Mouse (Mus musculus): Measurements from ENCODE around the gene Igf1r. TPM values are rescaled to one million over a fixed set of nuclear protein-coding genes. Genes with fewer than 3 reads are reported as not detected.
A peak's percentile ranks its signal among the peaks of the same experiment; 100 is the strongest.

Gene Igf1r
- polyA plus RNA-seq, 1 experiment from 2014 or later = 27.8 TPM

GRCm38 (mm10) chr7:68211883-68212282, 259.3 kb downstream of the Igf1r start:
- peaks cover 38% of the 10 kb centered on the region; the same call in 1 of the 2 replicates for H3K36me3 ChIP-seq (replicated peaks)
- H3K27ac ChIP-seq = no peak overlapping the region
- 96% methylated on average over 7 of the region's 7 CpGs for WGBS
- H3K4me3 ChIP-seq = no peak overlapping the region
- H3K4me2 ChIP-seq = no peak overlapping the region
- H3K9ac ChIP-seq = no peak overlapping the region
- H3K27me3 ChIP-seq (replicated peaks) = no peaks in the 10 kb centered on the region
- ATAC-seq (replicated peaks) = no peak
- no peaks in the 10 kb centered on the region for H3K4me1 ChIP-seq
- H3K9me3 ChIP-seq = no peaks in the 10 kb centered on the region

- H3K27ac ChIP-seq = no peak overlapping the region
- no peak for ATAC-seq (replicated peaks)
- no peak overlapping the region for H3K4me2 ChIP-seq
- peaks cover 30% of the 10 kb centered on the region; the same call in 1 of the 2 replicates for H3K36me3 ChIP-seq (replicated peaks)
- WGBS = 48% methylated on average over 5 of the region's 5 CpGs
- H3K9me3 ChIP-seq = no peaks in the 10 kb centered on the region
- H3K4me1 ChIP-seq = no peaks in the 10 kb centered on the region
- H3K4me3 ChIP-seq = no peak overlapping the region
- H3K9ac ChIP-seq = no peak overlapping the region
- no peaks in the 10 kb centered on the region for H3K27me3 ChIP-seq (replicated peaks)
Observed at GRCm38 (mm10) chr7:68213842-68214241, 261.2 kb downstream of the Igf1r start.

GRCm38 (mm10) chr7:68215522-68216070, 263.0 kb downstream of the Igf1r start:
- Histone ChIP-seq H3K4me1 (no peaks in the 10 kb centered on the region), H3K9ac (no peak overlapping the region), H3K36me3 (replicated peaks) (peaks cover 24% of the 10 kb centered on the region; the same call in 1 of the 2 replicates), H3K27me3 (replicated peaks) (no peaks in the 10 kb centered on the region), H3K4me3 (no peak overlapping the region), H3K4me2 (no peak overlapping the region), H3K9me3 (no peaks in the 10 kb centered on the region), H3K27ac (no peak overlapping the region)
- WGBS = 91% methylated on average over 18 of the region's 18 CpGs
- ATAC-seq (replicated peaks) = no peak

GRCm38 (mm10) chr7:68218879-68219278, 266.3 kb downstream of the Igf1r start:
- Histone ChIP-seq H3K27ac (no peak overlapping the region), H3K9me3 (no peaks in the 10 kb centered on the region), H3K4me1 (peaks cover 13% of the 10 kb centered on the region), H3K27me3 (replicated peaks) (no peaks in the 10 kb centered on the region), H3K36me3 (replicated peaks) (peaks cover 13% of the 10 kb centered on the region; the same call in 1 of the 2 replicates), H3K4me3 (no peak overlapping the region), H3K4me2 (no peak overlapping the region), H3K9ac (no peak overlapping the region)
- no peak for ATAC-seq (replicated peaks)
- 86% methylated on average over 11 of the region's 11 CpGs for WGBS

DNA sequence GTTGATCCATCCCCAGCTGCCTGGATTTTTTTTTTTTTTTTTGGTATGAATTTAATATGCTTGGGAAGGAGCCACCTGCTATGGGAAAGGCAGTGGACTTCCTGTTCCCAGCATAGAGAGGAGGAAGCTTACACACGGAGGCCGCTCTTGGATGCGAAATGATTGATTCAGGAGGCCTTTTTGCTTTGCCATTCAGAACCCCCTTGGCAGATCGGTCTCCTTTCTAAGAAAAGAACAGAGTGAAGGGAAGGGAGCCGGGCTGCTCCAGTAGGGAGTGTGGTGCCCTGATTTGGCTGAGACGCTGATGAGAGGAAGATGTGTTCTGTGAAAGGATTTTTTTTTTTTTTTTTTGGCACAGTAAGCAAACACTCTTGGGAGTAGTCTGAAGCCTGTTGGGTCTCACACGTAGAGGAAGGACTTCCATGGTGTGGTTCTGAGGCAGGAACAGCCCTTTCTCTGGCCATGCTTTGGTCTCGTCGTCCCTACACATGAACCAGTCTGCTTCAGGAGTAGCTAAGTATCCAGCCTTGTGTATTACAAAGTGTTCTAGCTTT, 269.1 kb downstream of the Igf1r start:
- Histone ChIP-seq H3K4me1 (peaks cover 18% of the 10 kb centered on the region), H3K9ac (no peak overlapping the region), H3K4me2 (no peak overlapping the region), H3K27ac (no peak overlapping the region), H3K4me3 (no peak overlapping the region), H3K36me3 (replicated peaks) (no peaks in the 10 kb centered on the region; the same call in 1 of the 2 replicates), H3K9me3 (no peaks in the 10 kb centered on the region), H3K27me3 (replicated peaks) (no peaks in the 10 kb centered on the region)
- no peak for ATAC-seq (replicated peaks)
- 77% methylated on average over 9 of the region's 9 CpGs for WGBS

DNA sequence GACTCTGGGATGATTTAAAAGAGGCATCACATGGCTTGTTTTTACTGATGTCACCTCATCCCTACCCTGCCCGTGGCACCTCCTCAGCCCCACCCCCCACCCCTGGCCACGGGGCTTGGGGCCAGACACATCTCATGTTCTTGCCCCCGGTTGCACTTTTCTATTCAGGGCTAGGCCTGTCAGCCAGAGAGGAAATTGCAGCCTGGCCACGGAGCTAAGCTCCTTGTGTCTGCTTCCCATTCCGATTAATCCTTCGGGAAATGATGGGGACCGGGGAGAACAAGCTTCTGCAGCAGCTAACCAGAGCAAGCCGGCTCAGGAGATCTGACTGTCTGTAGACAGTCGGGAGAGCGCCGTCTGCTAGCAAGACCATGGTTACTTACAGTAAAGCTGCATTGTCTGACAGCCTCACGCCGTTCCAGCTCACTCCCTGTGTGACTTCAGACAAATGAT, 270.8 kb downstream of the Igf1r start:
- H3K4me1 ChIP-seq = peaks cover 24% of the 10 kb centered on the region
- H3K27me3 ChIP-seq (replicated peaks) = no peaks in the 10 kb centered on the region
- H3K9me3 ChIP-seq = no peaks in the 10 kb centered on the region
- no peak overlapping the region for H3K4me2 ChIP-seq
- 33% methylated on average over 13 of the region's 13 CpGs for WGBS
- no peak overlapping the region for H3K4me3 ChIP-seq
- no peaks in the 10 kb centered on the region; the same call in 1 of the 2 replicates for H3K36me3 ChIP-seq (replicated peaks)
- ATAC-seq (replicated peaks) = peak; percentile 79
- H3K9ac ChIP-seq = 0 out of 2 replicates have a peak overlapping the region, but pooled peaks have one; percentile 11
- peak overlapping the region; percentile 77 for H3K27ac ChIP-seq

GRCm38 (mm10) chr7:68224006-68224405, 271.4 kb downstream of the Igf1r start:
- Histone ChIP-seq H3K27ac (peak overlapping the region; percentile 77), H3K9me3 (no peaks in the 10 kb centered on the region), H3K4me3 (no peak overlapping the region), H3K36me3 (replicated peaks) (no peaks in the 10 kb centered on the region; the same call in 1 of the 2 replicates), H3K4me1 (peaks cover 28% of the 10 kb centered on the region), H3K9ac (no peak overlapping the region), H3K27me3 (replicated peaks) (no peaks in the 10 kb centered on the region), H3K4me2 (no peak overlapping the region)
- 86% methylated on average over 5 of the region's 5 CpGs for WGBS
- peak; percentile 9; the same call in 1 of the 2 replicates for ATAC-seq (replicated peaks)

DNA sequence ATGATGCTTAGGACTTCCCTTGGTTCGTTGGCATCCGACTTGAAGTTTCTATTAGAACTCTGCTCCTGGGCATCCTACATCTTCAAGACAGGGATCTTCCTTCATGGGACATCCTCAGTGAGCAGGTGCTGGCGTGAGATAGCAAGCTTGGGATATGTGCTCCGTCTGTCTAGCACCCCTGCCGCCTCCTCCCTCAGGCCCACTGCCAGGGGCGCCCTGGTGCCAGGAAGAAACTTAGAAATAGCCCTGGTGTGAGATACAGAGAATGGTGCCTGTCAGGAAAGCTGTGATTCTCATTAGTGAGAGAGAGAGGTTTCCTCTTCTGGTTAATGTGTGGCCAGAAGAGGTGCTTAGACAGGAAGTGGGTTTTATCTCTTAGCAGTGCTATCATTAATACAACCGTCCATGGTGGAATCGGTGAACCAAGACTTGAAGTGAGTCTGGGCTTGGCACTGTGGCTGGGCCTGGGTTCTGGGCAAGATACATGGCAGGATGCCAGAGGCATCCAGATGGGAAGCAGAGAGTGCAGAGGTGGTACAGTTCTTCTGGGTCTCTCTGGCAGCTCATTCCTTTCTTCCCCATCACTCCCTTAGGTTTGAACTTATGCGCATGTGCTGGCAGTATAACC, 272.9 kb downstream of the Igf1r start:
- no peak overlapping the region for H3K9ac ChIP-seq
- H3K4me3 ChIP-seq = no peak overlapping the region
- no peaks in the 10 kb centered on the region for H3K27me3 ChIP-seq (replicated peaks)
- 90% methylated on average over 9 of the region's 9 CpGs for WGBS
- no peak overlapping the region for H3K4me2 ChIP-seq
- H3K9me3 ChIP-seq = no peaks in the 10 kb centered on the region
- H3K4me1 ChIP-seq = peaks cover 28% of the 10 kb centered on the region
- no peak for ATAC-seq (replicated peaks)
- no peaks in the 10 kb centered on the region for H3K36me3 ChIP-seq (replicated peaks)
- H3K27ac ChIP-seq = no peak overlapping the region

DNA sequence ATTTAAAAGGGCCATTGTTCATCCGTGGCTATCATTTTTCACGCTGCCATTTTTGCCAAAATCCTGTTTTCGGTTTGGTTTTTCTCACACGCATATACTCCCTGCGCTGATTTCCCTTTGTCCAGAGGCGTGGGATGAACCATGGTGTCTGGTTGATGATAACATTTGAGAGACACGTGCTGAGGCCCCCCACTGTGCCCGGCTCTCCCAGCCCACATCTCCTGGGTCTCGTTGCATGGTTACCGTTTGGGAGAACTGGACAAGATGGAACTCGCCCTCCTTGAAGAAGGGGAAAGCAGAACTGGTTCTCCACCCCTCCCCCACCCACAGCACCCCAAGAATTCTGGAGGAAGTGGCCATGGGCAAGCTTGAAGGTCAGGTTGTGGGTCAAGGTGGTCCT, 274.4 kb downstream of the Igf1r start:
- H3K4me1 ChIP-seq = peaks cover 28% of the 10 kb centered on the region
- H3K27me3 ChIP-seq (replicated peaks) = no peaks in the 10 kb centered on the region
- H3K36me3 ChIP-seq (replicated peaks) = peaks cover 7% of the 10 kb centered on the region; the same call in 1 of the 2 replicates
- H3K9ac ChIP-seq = no peak overlapping the region
- H3K27ac ChIP-seq = no peak overlapping the region
- H3K4me3 ChIP-seq = no peak overlapping the region
- H3K9me3 ChIP-seq = no peaks in the 10 kb centered on the region
- no peak overlapping the region for H3K4me2 ChIP-seq
- ATAC-seq (replicated peaks) = no peak
- 77% methylated on average over 11 of the region's 11 CpGs for WGBS

DNA sequence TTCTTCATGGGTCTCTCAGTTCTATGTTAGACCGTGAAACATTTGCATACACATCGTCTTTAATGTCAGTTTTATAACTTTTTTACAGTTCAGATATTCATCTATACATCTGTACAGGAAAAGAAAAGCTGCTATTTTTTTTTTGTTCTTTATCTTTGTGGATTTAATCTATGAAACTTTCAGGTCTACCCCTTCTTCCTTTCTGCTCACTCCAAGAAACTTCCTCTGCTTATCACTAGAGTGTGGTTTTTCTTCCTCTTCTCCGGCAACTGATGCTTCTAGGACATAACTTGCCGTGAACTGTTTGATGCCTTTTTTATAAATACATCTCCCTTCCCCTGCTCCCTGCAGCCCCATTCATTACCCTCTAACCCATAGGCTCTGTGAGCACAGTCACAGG, 275.0 kb downstream of the Igf1r start:
- H3K27ac ChIP-seq = no peak overlapping the region

GRCm38 (mm10) chr7:68228491-68228890, 275.9 kb downstream of the Igf1r start:
- Histone ChIP-seq H3K9ac (no peak overlapping the region), H3K4me1 (peaks cover 20% of the 10 kb centered on the region), H3K9me3 (no peaks in the 10 kb centered on the region), H3K27ac (no peak overlapping the region), H3K4me3 (no peak overlapping the region), H3K36me3 (replicated peaks) (peaks cover 7% of the 10 kb centered on the region; the same call in 1 of the 2 replicates), H3K27me3 (replicated peaks) (no peaks in the 10 kb centered on the region), H3K4me2 (no peak overlapping the region)
- ATAC-seq (replicated peaks) = no peak
- WGBS = 35% methylated on average over 6 of the region's 6 CpGs

More for the DNA sequence above, 275.0 kb downstream of the Igf1r start:
- 84% methylated on average over 4 of the region's 4 CpGs for WGBS
- Histone ChIP-seq H3K27me3 (replicated peaks) (no peaks in the 10 kb centered on the region), H3K36me3 (replicated peaks) (peaks cover 7% of the 10 kb centered on the region; the same call in 1 of the 2 replicates), H3K9me3 (no peaks in the 10 kb centered on the region), H3K4me3 (no peak overlapping the region), H3K4me1 (peaks cover 28% of the 10 kb centered on the region), H3K4me2 (no peak overlapping the region), H3K9ac (no peak overlapping the region)
- ATAC-seq (replicated peaks) = no peak

- H3K4me2 ChIP-seq = no peak overlapping the region
- 95% methylated on average over 9 of the region's 9 CpGs for WGBS
- peaks cover 7% of the 10 kb centered on the region; the same call in 1 of the 2 replicates for H3K36me3 ChIP-seq (replicated peaks)
- no peak overlapping the region for H3K27ac ChIP-seq
- H3K4me1 ChIP-seq = peaks cover 21% of the 10 kb centered on the region
- H3K27me3 ChIP-seq (replicated peaks) = no peaks in the 10 kb centered on the region
- no peak overlapping the region for H3K4me3 ChIP-seq
- H3K9ac ChIP-seq = no peak overlapping the region
- no peaks in the 10 kb centered on the region for H3K9me3 ChIP-seq
- no peak for ATAC-seq (replicated peaks)
Observed at GRCm38 (mm10) chr7:68230831-68231230, 278.2 kb downstream of the Igf1r start.

Measured in midbrain, embryonic 15.5 days (tissue).